Mouse (Mus musculus) neural tube, embryonic 14.5 days (tissue): ENCODE data around the gene Ube2v1. TPM values are rescaled to one million over a fixed set of nuclear protein-coding genes. Genes with fewer than 3 reads are reported as not detected.

Experiments used
- ATAC-seq: fragments of 200-750 bp; cut with Nextera tagmentation; 2 replicates; pipeline ENCODE4 v1.8.0; 2017; ENCODE audit warnings: low read depth, mild to moderate bottlenecking, moderate TSS enrichment, moderate library complexity
- H3K27ac ChIP-seq: fragments of 300-500 bp; sonication (generic); 2 replicates; pipeline ENCODE4 v1.5.1; 2014; ENCODE audit warnings: low read depth, mild to moderate bottlenecking, control low read depth, low read length, moderate library complexity, mixed read lengths
- H3K27me3 ChIP-seq: fragments of 300-500 bp; sonication (generic); 2 replicates; pipeline ENCODE4 v1.6.1; 2014; ENCODE audit warnings: low read length; ENCODE audit not compliant: control insufficient read depth, insufficient read depth
- H3K36me3 ChIP-seq: fragments of 300-500 bp; sonication (generic); 2 replicates; pipeline ENCODE4 v1.6.1; 2014; ENCODE audit warnings: low read length, mixed read lengths; ENCODE audit not compliant: control insufficient read depth, insufficient read depth
- H3K4me1 ChIP-seq: fragments of 300-500 bp; sonication (generic); 2 replicates; pipeline ENCODE4 v1.6.1; 2014; ENCODE audit warnings: low read length; ENCODE audit not compliant: control insufficient read depth, insufficient read depth
- H3K4me2 ChIP-seq: fragments of 300-500 bp; sonication (generic); 2 replicates; pipeline ENCODE4 v1.6.1; 2014; ENCODE audit warnings: mild to moderate bottlenecking, low read depth, low read length, control low read depth
- H3K4me3 ChIP-seq: fragments of 300-500 bp; sonication (generic); 2 replicates; pipeline ENCODE4 v1.5.1; 2014; ENCODE audit warnings: low read depth, low read length, control low read depth, mixed read lengths
- H3K9ac ChIP-seq: fragments of 300-500 bp; sonication (generic); replicated peaks from 2 replicates; pipeline ENCODE4 v1.6.1; 2014; ENCODE audit warnings: low read depth, mild to moderate bottlenecking, control low read depth, low read length, mixed read lengths
- H3K9me3 ChIP-seq: fragments of 300-500 bp; sonication (generic); 2 replicates; pipeline ENCODE4 v1.6.1; 2016; ENCODE audit warnings: low read length; ENCODE audit not compliant: control insufficient read depth
- WGBS: fragments of 180-500 bp; shearing (Covaris S2); extraction: QIAGEN DNeasy Blood & Tissue Kit; methylation state at CpG from one replicate; pipeline ENCODE4 v1.1.7; 2014; 5-methylcytosine and 5-hydroxymethylcytosine counted together
- polyA plus RNA-seq: library from polyadenylated mRNA; unstranded; fragments of >200 nt; fragmentation: Nextera tagmentation; extraction: Ambion mirVana; gene quantifications from 2 replicates; pipeline ENCODE4 v1.2.1, GENCODE M21; 2014

Gene Ube2v1
- 291 and 304 TPM in 2 replicates for polyA plus RNA-seq

DNA sequence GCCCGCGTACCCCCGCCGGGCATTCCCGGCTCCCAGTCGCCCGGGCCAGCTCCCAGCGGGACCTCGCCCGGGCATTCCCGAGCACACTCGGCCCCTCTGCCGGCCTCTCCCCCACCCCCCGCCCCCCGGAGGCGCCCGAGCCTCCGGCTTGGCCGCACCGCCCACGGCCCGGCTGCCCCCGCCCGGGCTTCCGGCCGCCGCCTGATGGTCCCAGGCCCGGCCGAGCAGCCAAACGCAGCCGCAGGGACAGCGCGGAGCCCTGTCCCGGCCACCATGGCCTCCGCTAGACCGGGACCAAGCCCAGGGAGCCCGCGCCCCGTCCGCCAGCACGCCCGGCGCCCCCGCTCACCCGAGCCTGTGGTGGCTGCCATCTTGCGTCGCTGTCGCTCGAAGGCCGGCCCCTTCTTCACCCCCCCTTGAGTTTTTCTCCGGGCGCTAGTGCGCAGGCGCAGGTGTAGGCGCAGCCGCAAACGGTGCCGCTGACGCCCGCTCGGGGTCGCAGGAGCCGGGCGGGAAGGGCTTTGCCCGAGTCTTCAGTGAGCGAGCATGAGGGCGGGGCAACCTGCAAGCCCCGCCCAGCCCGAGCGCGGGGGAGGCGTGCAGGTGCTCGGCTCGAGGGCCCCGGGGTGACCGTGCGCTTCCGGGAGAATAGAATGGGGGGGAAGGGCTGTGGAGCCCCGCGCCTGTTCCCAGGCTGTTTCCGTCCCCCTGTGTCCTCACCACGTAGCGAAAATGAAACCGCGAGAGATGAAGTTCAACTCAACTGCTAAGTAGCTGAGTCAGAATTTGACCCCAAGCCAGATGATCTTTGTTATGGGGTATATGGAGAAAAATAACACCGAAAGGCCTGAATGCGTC is at the start of gene Ube2v1:
TSS of gene Ube2v1 (minus strand) at position 505 of the 858 bp plus-strand sequence.
- Histone ChIP-seq H3K9ac (peak within 1 kb of the TSS; percentile 89), H3K36me3 (no peaks in the 10 kb centered on the region), H3K4me2 (peak within 1 kb of the TSS; percentile 87), H3K9me3 (no peaks in the 10 kb centered on the region), H3K27ac (peak within 1 kb of the TSS; percentile 88), H3K4me3 (peak within 1 kb of the TSS; percentile 90), H3K27me3 (no peaks in the 10 kb centered on the region), H3K4me1 (peaks cover 30% of the 10 kb centered on the region)
- WGBS, result under 1% methylated on average over 71 of the region's 87 CpGs
- peak; percentile 79 for ATAC-seq

DNA sequence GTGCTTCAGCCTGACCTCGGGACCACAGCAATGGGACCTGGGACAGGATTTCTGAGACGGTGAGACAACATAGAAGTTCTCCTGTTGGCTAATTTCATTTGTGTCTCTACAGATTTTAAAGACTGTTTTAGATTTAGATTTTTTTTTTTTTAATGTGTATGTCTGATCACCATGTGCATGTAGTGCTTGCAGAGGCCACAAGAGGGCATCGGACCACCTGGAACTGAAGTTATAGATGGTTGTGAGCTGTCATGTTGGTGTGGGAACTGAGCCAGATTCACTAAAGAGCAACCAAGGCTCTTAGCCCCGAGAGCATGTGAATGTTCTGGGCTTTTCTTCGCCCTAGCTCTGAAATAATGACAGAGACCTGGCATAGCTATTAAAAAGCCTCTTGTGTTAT is 48.8 kb upstream of the Ube2v1 start:
- Histone ChIP-seq H3K9ac (no peak overlapping the region), H3K36me3 (no peaks in the 10 kb centered on the region), H3K27ac (no peak overlapping the region), H3K9me3 (no peaks in the 10 kb centered on the region), H3K4me1 (no peaks in the 10 kb centered on the region), H3K27me3 (no peaks in the 10 kb centered on the region), H3K4me3 (no peak overlapping the region), H3K4me2 (no peak overlapping the region)
- ATAC-seq, result no peak
- 55% methylated on average over 5 of the region's 5 CpGs for WGBS

DNA sequence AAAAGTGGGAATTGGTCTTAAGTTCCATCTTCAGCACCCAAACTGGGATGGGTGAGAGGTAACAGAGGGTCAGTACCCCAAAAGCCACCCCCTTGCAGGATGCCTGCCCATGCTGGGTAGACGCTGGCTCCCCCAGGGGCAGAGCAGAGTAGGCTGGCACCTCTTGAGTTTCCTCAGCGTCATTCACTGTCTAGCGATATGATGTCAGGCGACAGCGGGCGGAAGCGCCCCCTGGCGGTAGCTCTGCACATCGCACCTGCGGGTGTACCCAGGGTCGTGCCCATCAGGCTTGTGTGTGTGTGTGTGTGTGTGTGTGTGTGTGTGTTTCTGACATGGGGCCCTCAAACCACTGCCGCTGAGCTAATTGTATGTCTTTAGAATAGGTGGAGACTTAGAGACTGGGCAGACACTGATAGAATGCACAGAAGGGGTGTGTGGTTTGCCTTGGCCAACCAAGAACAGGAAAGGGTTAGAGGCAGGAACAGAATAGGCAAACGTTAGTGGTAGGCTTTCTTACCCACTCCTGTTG is 48.1 kb upstream of the Ube2v1 start:
- Histone ChIP-seq H3K4me1 (no peaks in the 10 kb centered on the region), H3K27ac (no peak overlapping the region), H3K9me3 (no peaks in the 10 kb centered on the region), H3K27me3 (no peaks in the 10 kb centered on the region), H3K36me3 (no peaks in the 10 kb centered on the region), H3K4me2 (no peak overlapping the region), H3K4me3 (no peak overlapping the region), H3K9ac (no peak overlapping the region)
- peak; percentile 76 for ATAC-seq
- WGBS, result 2% methylated on average over 13 of the region's 13 CpGs

DNA sequence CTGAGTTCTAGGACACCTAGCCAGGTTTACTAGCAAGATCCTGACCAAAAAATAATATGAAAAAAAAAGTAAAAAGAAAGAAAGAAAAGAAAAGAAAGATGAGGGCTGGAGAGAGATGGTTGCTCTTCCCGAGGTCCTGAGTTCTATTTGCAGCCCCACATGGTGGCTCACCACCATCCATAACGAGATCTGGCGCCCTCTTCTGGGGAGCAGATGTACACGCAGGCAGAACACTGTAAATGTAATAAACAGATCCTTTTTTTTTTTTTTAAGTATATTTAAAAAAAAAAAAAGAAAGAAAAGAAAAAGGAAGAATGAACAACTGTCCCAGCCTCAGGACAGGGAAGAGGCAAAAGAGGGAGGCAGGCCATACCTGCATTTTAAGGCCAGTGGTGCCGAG is 46.7 kb upstream of the Ube2v1 start:
- Histone ChIP-seq H3K9me3 (no peaks in the 10 kb centered on the region), H3K4me1 (no peaks in the 10 kb centered on the region), H3K4me3 (no peak overlapping the region), H3K36me3 (no peaks in the 10 kb centered on the region), H3K9ac (no peak overlapping the region), H3K4me2 (no peak overlapping the region), H3K27ac (no peak overlapping the region), H3K27me3 (no peaks in the 10 kb centered on the region)
- ATAC-seq, result no peak
- 46% methylated on average over 5 of the region's 5 CpGs for WGBS

DNA sequence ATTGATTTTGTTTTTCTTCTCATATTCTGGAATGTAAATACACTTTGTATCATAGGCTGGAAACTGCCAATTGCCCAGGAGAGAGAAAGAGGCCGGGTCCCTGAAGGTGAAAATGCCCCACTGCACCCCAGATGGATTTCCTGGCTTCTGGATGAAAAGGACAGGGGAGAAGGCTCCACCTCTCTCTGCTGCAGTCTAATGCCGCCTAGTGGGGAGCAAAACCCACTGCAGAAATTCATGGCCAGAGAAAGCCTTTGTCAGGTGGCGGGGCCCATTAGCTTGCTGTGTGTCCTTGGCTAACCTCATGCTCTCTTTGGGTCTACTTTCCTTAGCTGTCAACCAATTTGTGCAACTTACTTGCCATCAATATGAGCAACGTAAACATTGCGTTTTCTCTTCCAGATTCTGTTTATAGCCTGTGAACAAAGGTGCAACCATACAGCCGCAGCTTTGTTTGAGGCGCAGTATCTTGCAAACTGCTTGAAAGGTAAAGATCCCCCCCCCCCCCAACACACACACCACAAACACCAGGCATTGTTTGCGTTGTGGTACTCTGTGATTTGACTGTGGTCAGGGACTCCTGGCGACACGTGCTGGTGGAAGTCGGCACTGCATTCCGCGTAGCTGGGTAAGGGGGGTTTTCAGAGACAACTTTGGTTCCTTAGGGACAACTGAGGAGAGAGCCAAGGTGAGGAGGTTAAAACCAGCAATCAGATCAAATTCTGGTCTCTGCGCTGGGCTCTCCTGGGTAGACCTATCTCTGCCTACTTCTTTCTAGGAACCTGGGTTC is 43.4 kb upstream of the Ube2v1 start:
- H3K27me3 ChIP-seq, result no peaks in the 10 kb centered on the region
- WGBS, result 40% methylated on average over 14 of the region's 14 CpGs
- no peaks in the 10 kb centered on the region for H3K9me3 ChIP-seq
- H3K36me3 ChIP-seq, result no peaks in the 10 kb centered on the region
- no peak overlapping the region for H3K4me3 ChIP-seq
- H3K27ac ChIP-seq, result no peak overlapping the region
- ATAC-seq, result no peak
- no peak overlapping the region for H3K9ac ChIP-seq
- H3K4me1 ChIP-seq, result no peaks in the 10 kb centered on the region
- H3K4me2 ChIP-seq, result no peak overlapping the region

DNA sequence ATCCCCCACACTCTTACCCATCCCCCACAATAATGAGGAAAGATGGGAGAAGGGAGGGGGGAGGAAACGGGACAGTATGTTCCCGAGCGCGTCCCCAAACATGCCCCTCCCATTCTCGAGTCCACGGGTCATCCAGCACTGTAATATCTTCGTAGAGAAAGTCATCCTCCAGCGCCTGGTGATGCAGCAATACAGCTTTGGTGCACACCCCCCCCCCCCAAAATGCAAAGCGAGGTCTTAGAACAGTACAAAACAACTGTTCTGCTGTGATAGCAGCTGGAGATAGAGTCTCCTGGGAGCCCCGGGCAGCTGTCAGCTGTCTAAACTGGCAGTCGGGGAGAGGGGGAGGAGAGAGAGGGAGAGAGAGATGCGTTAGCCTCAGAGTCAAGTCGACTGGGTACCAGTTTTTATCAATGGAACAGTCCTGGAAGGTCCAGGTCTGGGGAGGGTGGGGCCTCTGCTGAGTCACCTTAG is 40.4 kb upstream of the Ube2v1 start:
- Histone ChIP-seq H3K27ac (no peak overlapping the region), H3K4me3 (no peak overlapping the region), H3K4me2 (no peak overlapping the region), H3K36me3 (no peaks in the 10 kb centered on the region), H3K27me3 (no peaks in the 10 kb centered on the region), H3K9me3 (no peaks in the 10 kb centered on the region), H3K9ac (no peak overlapping the region), H3K4me1 (no peaks in the 10 kb centered on the region)
- 22% methylated on average over 13 of the region's 13 CpGs for WGBS
- ATAC-seq, result peak; percentile 74

DNA sequence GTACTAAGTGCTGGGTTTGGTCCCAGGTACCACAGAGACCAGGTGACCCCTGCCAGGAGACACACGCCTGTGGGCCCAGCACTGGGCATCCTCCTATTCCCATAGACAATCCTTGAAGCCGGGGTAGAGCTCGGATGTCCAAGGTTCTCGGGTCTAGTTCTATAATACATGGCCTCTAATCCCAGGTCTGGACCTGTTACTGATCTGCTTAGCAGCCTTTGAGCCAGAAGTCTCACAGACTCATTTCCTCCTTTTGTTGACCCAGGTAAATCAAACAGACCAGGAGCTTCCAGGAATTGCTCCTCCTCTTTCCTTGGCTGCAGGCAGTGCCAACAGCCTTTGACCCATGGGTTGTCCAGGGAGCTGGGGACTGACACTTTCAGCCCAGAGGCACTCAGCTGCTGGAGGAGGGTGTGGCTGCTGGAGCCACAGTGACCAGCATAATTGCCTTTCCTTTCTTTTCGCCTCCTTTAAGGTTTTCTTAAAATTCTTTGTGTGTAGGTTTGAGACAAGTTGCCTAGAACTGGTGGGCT is 39.3 kb upstream of the Ube2v1 start:
- Histone ChIP-seq H3K9ac (no peak overlapping the region), H3K36me3 (no peaks in the 10 kb centered on the region), H3K4me2 (no peak overlapping the region), H3K27ac (no peak overlapping the region), H3K27me3 (no peaks in the 10 kb centered on the region), H3K4me3 (no peak overlapping the region), H3K4me1 (no peaks in the 10 kb centered on the region), H3K9me3 (no peaks in the 10 kb centered on the region)
- ATAC-seq, result no peak
- WGBS, result 89% methylated on average over 5 of the region's 5 CpGs

DNA sequence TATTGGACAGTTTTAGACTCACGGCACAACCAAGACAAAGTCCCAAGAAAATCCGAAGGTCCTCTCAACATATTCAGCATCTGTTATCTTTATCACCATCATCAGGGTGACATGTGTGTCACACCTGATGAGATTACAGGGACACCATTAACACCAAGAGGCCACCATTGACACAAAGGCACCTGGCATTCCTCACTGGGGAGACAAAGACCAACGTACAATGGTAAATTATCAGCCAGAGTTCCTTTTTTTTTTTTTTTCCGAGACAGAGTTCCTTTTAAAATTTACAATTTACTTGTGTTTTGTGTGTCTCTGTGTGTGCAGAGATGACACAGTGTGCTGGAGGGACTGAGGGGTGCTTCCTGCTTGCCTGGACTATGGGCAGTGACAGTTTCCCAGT is 37.5 kb upstream of the Ube2v1 start:
- ATAC-seq, result no peak
- Histone ChIP-seq H3K4me3 (no peak overlapping the region), H3K27me3 (no peaks in the 10 kb centered on the region), H3K4me2 (no peak overlapping the region), H3K36me3 (no peaks in the 10 kb centered on the region), H3K9ac (no peak overlapping the region), H3K27ac (no peak overlapping the region), H3K9me3 (no peaks in the 10 kb centered on the region), H3K4me1 (no peaks in the 10 kb centered on the region)
- 78% methylated on average over 4 of the region's 4 CpGs for WGBS
